Mouse (Mus musculus) erythroblast, embryonic 14.5 days (primary cell): ENCODE results near the gene Ptprn2.

ENCODE experiments used
- GATA1 ChIP-seq: IDR thresholded peaks from 2 replicates; pipeline ENCODE4 v1.6.1; 2012; ENCODE audit warnings: low read length, inconsistent platforms, mixed read lengths
- TAL1 ChIP-seq: IDR thresholded peaks from 3 replicates; pipeline ENCODE4 v1.6.1; 2012; ENCODE audit warnings: low read length, inconsistent platforms, mixed read lengths

- TF ChIP-seq TAL1 = no peak
- no peak for TF ChIP-seq GATA1
These were observed 112.2 kb downstream of the Ptprn2 start for GRCm38 (mm10) chr12:116597670-116598069.
